Mouse (Mus musculus) testis, postnatal 10 days (tissue): ENCODE data around the gene Hoxa9.

Experiments used
- DNase-seq: peaks from one replicate; pipeline ENCODE4 v3.0.0; 2021; ENCODE audit warnings: low spot score

Gene Hoxa9

DNA sequence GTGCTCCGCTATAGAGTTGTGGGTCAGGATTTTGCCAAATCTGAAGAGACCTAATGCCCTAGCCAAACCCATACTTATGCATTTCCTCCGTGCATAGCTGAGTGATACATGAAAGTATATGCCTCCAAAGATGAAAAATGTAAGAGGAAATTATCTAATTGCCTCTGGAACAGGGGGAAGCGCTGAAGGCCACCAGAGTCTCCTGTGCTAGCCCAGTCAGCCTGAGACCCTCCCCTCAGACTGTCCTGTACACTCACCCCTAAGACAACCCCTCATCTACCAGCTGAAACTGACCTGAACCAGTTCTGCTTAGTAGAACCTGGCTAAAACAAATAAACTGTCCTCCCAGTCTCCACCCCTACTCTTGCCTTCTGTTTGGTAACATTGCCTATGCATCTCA lies 50.2 kb downstream of the Hoxa9 start:
- no peak for DNase-seq

- no peak for DNase-seq
Measured at GRCm38 (mm10) chr6:52180213-52180710, 50.6 kb downstream of the Hoxa9 start.

- no peak for DNase-seq
Measured at GRCm38 (mm10) chr6:52179690-52180089, 51.2 kb downstream of the Hoxa9 start.

DNA sequence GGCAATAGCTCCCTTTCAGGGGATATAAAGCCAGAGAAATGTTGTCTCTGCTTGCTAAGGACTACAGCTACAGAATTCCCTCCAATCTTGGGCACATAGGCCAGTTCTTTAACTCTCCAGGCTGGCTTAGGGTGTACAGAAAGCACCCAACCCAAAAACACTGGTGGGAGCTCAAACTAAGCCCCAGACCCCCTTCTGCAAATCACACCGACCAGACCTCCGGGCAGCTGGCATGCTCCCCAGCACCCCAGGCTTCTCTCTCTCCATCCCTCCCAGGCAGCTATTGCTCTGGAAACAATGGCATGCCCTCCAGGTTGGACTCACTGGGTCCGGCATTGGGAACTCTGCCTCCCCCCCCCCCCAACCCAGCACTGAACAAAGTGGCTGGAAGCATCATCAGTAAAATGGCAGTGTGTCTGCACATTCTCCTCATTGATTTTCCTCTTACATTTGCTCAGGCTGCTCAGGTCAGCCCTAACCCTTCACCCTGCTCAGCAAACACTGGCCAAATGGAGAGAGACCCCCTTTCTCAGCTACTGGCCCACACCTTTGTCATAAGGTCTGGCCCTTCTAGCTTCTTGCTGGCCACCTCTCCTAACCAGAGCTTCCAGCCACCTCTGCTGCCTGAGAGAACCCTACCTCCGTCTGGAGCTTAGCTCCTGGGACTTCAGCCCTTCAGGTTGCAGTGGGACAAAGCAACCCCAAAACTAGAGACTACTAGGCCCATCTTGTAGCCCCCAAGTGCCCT lies 51.8 kb downstream of the Hoxa9 start:
- DNase-seq: no peak

GRCm38 (mm10) chr6:52177806-52178205 lies 53.1 kb downstream of the Hoxa9 start:
- no peak for DNase-seq

DNA sequence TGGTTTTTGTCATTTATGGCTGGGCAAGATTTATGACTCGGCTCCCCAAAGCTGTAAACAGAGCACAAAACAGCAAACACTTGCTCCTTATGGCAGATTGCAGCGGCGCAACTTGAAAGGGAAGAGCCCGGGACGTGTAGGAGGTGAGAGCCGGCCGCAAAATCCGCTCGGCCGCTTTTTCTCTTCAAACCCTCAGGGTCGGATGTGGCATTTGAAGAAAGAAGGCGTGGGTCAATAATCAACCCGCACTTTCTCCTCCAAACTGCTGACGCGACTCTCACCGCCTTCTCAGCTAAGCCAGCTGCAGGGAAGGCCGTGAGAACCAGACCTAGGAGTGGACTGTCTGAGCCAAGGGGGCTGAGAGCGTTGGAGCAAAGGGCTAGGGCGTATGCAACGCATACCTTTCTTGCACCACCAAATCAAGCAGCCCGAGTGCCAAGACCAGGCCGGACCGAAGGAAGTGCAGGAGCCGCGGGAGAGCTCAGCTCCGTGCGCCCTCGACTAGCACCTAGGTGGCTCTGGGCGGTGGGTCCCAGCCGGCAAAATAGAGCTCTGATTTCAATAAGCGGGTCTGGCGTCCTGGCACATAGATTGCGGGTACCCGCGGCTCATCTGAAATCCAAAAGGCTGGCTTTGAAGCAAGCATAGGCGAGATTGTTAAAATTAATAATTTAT lies 53.7 kb downstream of the Hoxa9 start, which contains the start of gene 5730596B20Rik:
Gene 5730596B20Rik (plus strand): TSS at position 438 of the 675 bp plus-strand sequence.
- DNase-seq: peak; percentile 41

GRCm38 (mm10) chr6:52176391-52176790 lies 54.5 kb downstream of the Hoxa9 start:
- DNase-seq: no peak

- DNase-seq: peak; percentile 60
Measured at GRCm38 (mm10) chr6:52175864-52176263, 55.0 kb downstream of the Hoxa9 start.

GRCm38 (mm10) chr6:52174968-52175751 lies 55.7 kb downstream of the Hoxa9 start:
- DNase-seq: peak; percentile 47

DNA sequence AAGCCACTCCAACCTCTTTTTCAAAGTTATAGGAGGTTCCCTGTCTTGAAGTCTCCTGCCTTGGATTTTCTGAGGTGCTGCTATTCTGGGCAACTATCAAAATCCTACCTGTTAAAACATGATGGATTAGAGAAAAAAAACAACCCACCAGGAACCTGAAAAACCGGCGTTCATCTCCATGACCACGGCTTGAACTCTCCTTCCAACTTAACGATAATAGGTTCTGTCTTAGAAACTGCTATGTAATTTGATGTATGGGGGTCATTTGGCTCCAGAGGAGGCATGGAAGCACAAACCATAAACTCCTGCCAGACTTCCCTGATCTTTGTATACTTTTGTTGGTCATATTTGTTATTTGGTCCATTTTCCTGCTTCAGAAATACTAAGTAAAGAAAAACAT lies 57.2 kb downstream of the Hoxa9 start:
- no peak for DNase-seq
